ENCODE assay signal across 11 mouse cellular contexts in genomic region chr16:26065060-26065459, GRCm38 (mm10). TPM values are rescaled to one million over a fixed set of nuclear protein-coding genes. Genes with fewer than 3 reads are reported as not detected.
DNase-seq lines count a peak whose midpoint lies in the region; ATAC-seq and TF ChIP-seq lines count a peak whose summit lies in the region.
"Had no signal": no experiment of that assay in that cellular context is flagged by ENCODE, and none has a peak within 500 bp of the region (broad histone marks: within the 10 kb centered on the region; RNA-seq: fewer than 3 reads in every experiment).

No protein-coding gene starts in this region.

- no peaks in the 10 kb centered on the region for H3K27me3 ChIP-seq in liver, embryonic 11.5 days (replicated peaks; ENCODE audit: control insufficient read depth, insufficient read depth, low read length)
- H3K27me3 ChIP-seq in kidney, embryonic 15.5 days: no peaks in the 10 kb centered on the region
- H3K27me3 ChIP-seq in forebrain, postnatal 0 days (ENCODE audit: insufficient read depth, low read length): no peaks in the 10 kb centered on the region
- H3K27me3 ChIP-seq: liver, embryonic 15.5 days had no signal

- no peak overlapping the region for H3K4me3 ChIP-seq in liver, embryonic 11.5 days (ENCODE audit: low read depth, low read length)
- no peak overlapping the region for H3K4me3 ChIP-seq in kidney, embryonic 15.5 days (replicated peaks)
- H3K4me3 ChIP-seq in forebrain, postnatal 0 days (ENCODE audit: low read depth, low read length): no peak overlapping the region
- H3K4me3 ChIP-seq: forebrain, embryonic 10.5 days; liver, embryonic 15.5 days had no signal

- H3K4me1 ChIP-seq in liver, embryonic 11.5 days (replicated peaks; ENCODE audit: control insufficient read depth, insufficient read depth, low read length): no peaks in the 10 kb centered on the region
- no peaks in the 10 kb centered on the region for H3K4me1 ChIP-seq in kidney, embryonic 15.5 days
- no peaks in the 10 kb centered on the region for H3K4me1 ChIP-seq in forebrain, postnatal 0 days (ENCODE audit: insufficient read depth)
- H3K4me1 ChIP-seq: liver, embryonic 15.5 days had no signal

- H3K27ac ChIP-seq in liver, embryonic 11.5 days (ENCODE audit: low read depth, low read length): no peak overlapping the region
- no peak overlapping the region for H3K27ac ChIP-seq in kidney, embryonic 15.5 days
- no peak overlapping the region for H3K27ac ChIP-seq in forebrain, postnatal 0 days (ENCODE audit: low read depth, low read length)
- H3K27ac ChIP-seq: forebrain, embryonic 10.5 days; liver, embryonic 15.5 days had no signal

- H3K9ac ChIP-seq in liver, embryonic 11.5 days (ENCODE audit: low read depth, low read length): no peak overlapping the region
- no peak overlapping the region for H3K9ac ChIP-seq in kidney, embryonic 15.5 days
- H3K9ac ChIP-seq in forebrain, postnatal 0 days: no peak overlapping the region
- H3K9ac ChIP-seq: liver, embryonic 15.5 days had no signal

- whole genome bisulfite sequencing in liver, embryonic 11.5 days: 41% methylated on average over 6 of the region's 6 CpGs
- 53% methylated on average over 6 of the region's 6 CpGs for WGBS in kidney, embryonic 15.5 days
- WGBS in forebrain, postnatal 0 days: 63% methylated on average over 6 of the region's 6 CpGs

- ATAC-seq in liver, embryonic 11.5 days (replicated peaks; ENCODE audit: low FRiP score): peak; percentile 43; the same call in 1 of the 2 replicates
- ATAC-seq in kidney, embryonic 15.5 days (replicated peaks; ENCODE audit: low FRiP score): peak; percentile 43; the same call in 1 of the 2 replicates
- ATAC-seq in forebrain, postnatal 0 days: no peak

- no peak for DNase-seq in liver, embryonic 11.5 days (ENCODE audit: low spot score)
- no peak for DNase-seq in liver
- peak; percentile 64 to 78 for DNase-seq in heart, adult 18-20 months
- peak; percentile 54 for DNase-seq in skeletal muscle tissue, adult 2 months (ENCODE audit: low read depth, low spot score)
- no peak for DNase-seq in frontal cortex, postnatal 25 days (ENCODE audit: low spot score in 2 of 2)
- no peak for DNase-seq in forebrain, postnatal 0 days
- no peak for DNase-seq in spleen, adult 12 weeks (ENCODE audit: low spot score)
- DNase-seq: cerebellum, adult 9-10 months had no signal

- H3K36me3 ChIP-seq in liver, embryonic 11.5 days (ENCODE audit: control insufficient read depth, insufficient read depth, low read length): no peaks in the 10 kb centered on the region
- H3K36me3 ChIP-seq in kidney, embryonic 15.5 days: no peaks in the 10 kb centered on the region
- no peaks in the 10 kb centered on the region for H3K36me3 ChIP-seq in forebrain, postnatal 0 days (ENCODE audit: insufficient read depth)
- H3K36me3 ChIP-seq: forebrain, embryonic 10.5 days; liver, embryonic 15.5 days had no signal

- H3K9me3 ChIP-seq in liver, embryonic 11.5 days (ENCODE audit: control insufficient read depth, low read length): no peaks in the 10 kb centered on the region
- no peaks in the 10 kb centered on the region for H3K9me3 ChIP-seq in kidney, embryonic 15.5 days (replicated peaks)
- no peaks in the 10 kb centered on the region for H3K9me3 ChIP-seq in forebrain, postnatal 0 days (ENCODE audit: low read length)
- H3K9me3 ChIP-seq: forebrain, embryonic 10.5 days; liver, embryonic 15.5 days had no signal

- H3K4me2 ChIP-seq in liver, embryonic 11.5 days: no peak overlapping the region
- H3K4me2 ChIP-seq in kidney, embryonic 15.5 days: no peak overlapping the region
- H3K4me2 ChIP-seq in forebrain, postnatal 0 days (ENCODE audit: low read depth): no peak overlapping the region
- H3K4me2 ChIP-seq: liver, embryonic 15.5 days had no signal

- TF ChIP-seq CTCF in forebrain, postnatal 0 days (IDR thresholded peaks at IDR 0.05; ENCODE audit: low read depth): no peak

RNA-seq across cellular contexts. Expression of gene P3h2, which starts 40.5 kb away (rescaled TPM):
- polyA plus RNA-seq in liver, embryonic 11.5 days (2014; fragmentation: Nextera tagmentation; extraction: Ambion mirVana): 2.8 and 2.9 TPM in 2 replicates
- total RNA-seq in heart, adult 18-20 months (2021): 1 to 10 TPM; 3.7 to 3.8 TPM
- polyA plus RNA-seq in kidney, embryonic 15.5 days (2015; fragmentation: Nextera tagmentation; extraction: Ambion mirVana): 7.5 and 8.7 TPM in 2 replicates
- 0.62 and 1.4 TPM in 2 replicates for total RNA-seq in forebrain, postnatal 0 days (2014; rRNA removed)
- 0.20 and 0.35 TPM in 2 replicates for polyA plus RNA-seq in forebrain, postnatal 0 days (2015; fragmentation: Nextera tagmentation; extraction: Ambion mirVana)

Comparison
In these comparisons a context has a peak if more than half of its experiments do, and no peak if none do; other contexts are left out.
1. DNase-seq: peak in heart, adult 18-20 months (2 of 2) and skeletal muscle tissue, adult 2 months (single experiment); none in liver, embryonic 11.5 days (single experiment), liver (single experiment), frontal cortex, postnatal 25 days (0 of 2), forebrain, postnatal 0 days (single experiment) and spleen, adult 12 weeks (single experiment).